Comparison of ENCODE assay signal across 14 mouse cellular contexts in genomic region chr4:100664619-100665264, GRCm38 (mm10).
DNase-seq lines count a peak whose midpoint lies in the region; ATAC-seq and TF ChIP-seq lines count a peak whose summit lies in the region.
"Had no signal": no experiment of that assay in that cellular context is flagged by ENCODE, and none has a peak within 500 bp of the region (broad histone marks: within the 10 kb centered on the region; RNA-seq: fewer than 3 reads in every experiment).

No protein-coding gene starts in this region.

- 12% methylated on average over 5 of the region's 5 CpGs for WGBS in embryonic facial prominence, embryonic 15.5 days
- 16% methylated on average over 5 of the region's 5 CpGs for WGBS in stomach, postnatal 0 days

- intact Hi-C loops in left cerebral cortex, postnatal 25 days (cut with DNase I): no loop called here
- intact Hi-C loops in left cerebral cortex, postnatal 10 days (cut with DNase I): no loop called here

- no peaks in the 10 kb centered on the region for H3K36me3 ChIP-seq in embryonic facial prominence, embryonic 15.5 days
- no peaks in the 10 kb centered on the region for H3K36me3 ChIP-seq in stomach, postnatal 0 days (ENCODE audit: control insufficient read depth, insufficient read depth, low read length)
- H3K36me3 ChIP-seq: heart, embryonic 13.5 days; limb, embryonic 13.5 days had no signal

- DNase-seq in left cerebral cortex, postnatal 25 days (ENCODE audit: low spot score in 2 of 2): peak; percentile 18 to 26
- no peak for DNase-seq in left cerebral cortex, postnatal 10 days (ENCODE audit: extremely low spot score in 1 of 2, low spot score in 2 of 2)
- DNase-seq in mesoderm, embryonic 11.5 days (ENCODE audit: low read depth, low spot score): peak; percentile 71
- DNase-seq in stomach, postnatal 0 days (ENCODE audit: low spot score): no peak
- no peak for DNase-seq in spleen, postnatal 36 days (ENCODE audit: low spot score in 2 of 2)
- no peak for DNase-seq in heart, adult 9 months (ENCODE audit: low spot score in 2 of 2)
- DNase-seq in lung, postnatal 36 days: no peak
- DNase-seq: adrenal gland, postnatal 10 days; cerebellum, postnatal 36 days; kidney, postnatal 10 days; lung, postnatal 4 days had no signal

- no peak overlapping the region for H3K9ac ChIP-seq in embryonic facial prominence, embryonic 15.5 days
- H3K9ac ChIP-seq in stomach, postnatal 0 days (ENCODE audit: low read length): no peak overlapping the region
- H3K9ac ChIP-seq: heart, embryonic 13.5 days; limb, embryonic 13.5 days had no signal

- no peak overlapping the region for H3K4me2 ChIP-seq in embryonic facial prominence, embryonic 15.5 days (replicated peaks)
- no peak overlapping the region for H3K4me2 ChIP-seq in stomach, postnatal 0 days (replicated peaks; ENCODE audit: low read depth)
- H3K4me2 ChIP-seq: heart, embryonic 13.5 days; limb, embryonic 13.5 days had no signal

- peak; percentile 65; the same call in 1 of the 2 replicates for ATAC-seq in embryonic facial prominence, embryonic 15.5 days (ENCODE audit: insufficient number of reproducible peaks, low FRiP score, low TSS enrichment, low read depth)
- 0 out of 2 replicates have a peak, but pooled peaks have one; percentile 45 for ATAC-seq in stomach, postnatal 0 days (ENCODE audit: low FRiP score, low TSS enrichment)

- H3K27me3 ChIP-seq in embryonic facial prominence, embryonic 15.5 days: no peaks in the 10 kb centered on the region
- H3K27me3 ChIP-seq in stomach, postnatal 0 days (ENCODE audit: control insufficient read depth, insufficient read depth, low read length): no peaks in the 10 kb centered on the region
- H3K27me3 ChIP-seq: heart, embryonic 13.5 days; limb, embryonic 13.5 days had no signal

- no peaks in the 10 kb centered on the region for H3K9me3 ChIP-seq in embryonic facial prominence, embryonic 15.5 days (replicated peaks)
- no peaks in the 10 kb centered on the region for H3K9me3 ChIP-seq in stomach, postnatal 0 days (ENCODE audit: control insufficient read depth, low read length)
- H3K9me3 ChIP-seq: heart, embryonic 13.5 days; limb, embryonic 13.5 days had no signal

- no peak overlapping the region for H3K4me3 ChIP-seq in embryonic facial prominence, embryonic 15.5 days (replicated peaks)
- H3K4me3 ChIP-seq in stomach, postnatal 0 days (ENCODE audit: low read depth, low read length): no peak overlapping the region
- H3K4me3 ChIP-seq: heart, embryonic 13.5 days; limb, embryonic 13.5 days had no signal

- peaks cover 27% of the 10 kb centered on the region for H3K4me1 ChIP-seq in embryonic facial prominence, embryonic 15.5 days
- H3K4me1 ChIP-seq in stomach, postnatal 0 days (replicated peaks; ENCODE audit: control insufficient read depth, insufficient read depth): no peaks in the 10 kb centered on the region

- TF ChIP-seq EP300 in stomach, postnatal 0 days (optimal IDR thresholded peaks at IDR 0.05): no peak

- no peak for TF ChIP-seq CTCF in stomach, postnatal 0 days (IDR thresholded peaks at IDR 0.05; ENCODE audit: low read depth)

- H3K27ac ChIP-seq in embryonic facial prominence, embryonic 15.5 days (replicated peaks): peak overlapping the region; percentile 66
- H3K27ac ChIP-seq in stomach, postnatal 0 days (replicated peaks): no peak overlapping the region
- H3K27ac ChIP-seq: heart, embryonic 13.5 days; limb, embryonic 13.5 days had no signal

Comparison
In these comparisons a context has a peak if more than half of its experiments do, and no peak if none do; other contexts are left out.
1. DNase-seq: peak in left cerebral cortex, postnatal 25 days (2 of 2) and mesoderm, embryonic 11.5 days (single experiment); none in left cerebral cortex, postnatal 10 days (0 of 2), stomach, postnatal 0 days (single experiment), spleen, postnatal 36 days (0 of 2), heart, adult 9 months (0 of 2) and lung, postnatal 36 days (single experiment).